Mouse (Mus musculus) stomach, embryonic 15.5 days (tissue): ENCODE results near the gene Cnot10. TPM values are rescaled to one million over a fixed set of nuclear protein-coding genes. Genes with fewer than 3 reads are reported as not detected.
A peak's percentile ranks its signal among the peaks of the same experiment; 100 is the strongest.

Source experiments
- ATAC-seq: fragments of 200-750 bp; cut with Nextera tagmentation; 2 replicates; pipeline ENCODE4 v1.8.0; 2017; ENCODE audit warnings: low read depth, moderate number of reproducible peaks, moderate TSS enrichment; ENCODE audit not compliant: insufficient read depth, low FRiP score
- H3K27ac ChIP-seq: fragments of 300-500 bp; sonication (generic); 2 replicates; pipeline ENCODE4 v1.5.1; 2015; ENCODE audit warnings: mild to moderate bottlenecking, inconsistent platforms
- H3K27me3 ChIP-seq: fragments of 300-500 bp; sonication (generic); replicated peaks from 2 replicates; pipeline ENCODE4 v1.6.1; 2015; ENCODE audit warnings: inconsistent platforms
- H3K36me3 ChIP-seq: fragments of 300-500 bp; sonication (generic); 2 replicates; pipeline ENCODE4 v1.6.1; 2015; ENCODE audit warnings: inconsistent platforms
- H3K4me1 ChIP-seq: fragments of 300-500 bp; sonication (generic); 2 replicates; pipeline ENCODE4 v1.6.1; 2015; ENCODE audit warnings: inconsistent platforms
- H3K4me2 ChIP-seq: fragments of 300-500 bp; sonication (generic); 2 replicates; pipeline ENCODE4 v1.6.1; 2015; ENCODE audit warnings: mild to moderate bottlenecking, inconsistent platforms
- H3K4me3 ChIP-seq: fragments of 300-500 bp; sonication (generic); replicated peaks from 2 replicates; pipeline ENCODE4 v1.5.1; 2015; ENCODE audit warnings: inconsistent platforms
- H3K9ac ChIP-seq: fragments of 300-500 bp; sonication (generic); 2 replicates; pipeline ENCODE4 v1.6.1; 2015; ENCODE audit warnings: inconsistent platforms
- H3K9me3 ChIP-seq: fragments of 300-500 bp; sonication (generic); 2 replicates; pipeline ENCODE4 v1.6.1; 2016; ENCODE audit warnings: inconsistent platforms
- WGBS: fragments of 180-500 bp; shearing (Covaris S2); methylation state at CpG from one replicate; pipeline ENCODE4 v1.1.7; 2015; 5-methylcytosine and 5-hydroxymethylcytosine counted together
- polyA plus RNA-seq: library from polyadenylated mRNA; unstranded; fragments of >200 nt; fragmentation: Nextera tagmentation; extraction: Ambion mirVana; gene quantifications from 2 replicates; pipeline ENCODE4 v1.2.1, GENCODE M21; 2015

The Cnot10 gene
- polyA plus RNA-seq, 1 experiment from 2014 or later: 51.2 TPM

- no peak for ATAC-seq
- Histone ChIP-seq H3K36me3 (no peaks in the 10 kb centered on the region), H3K27ac (no peak overlapping the region), H3K4me1 (peaks cover 9% of the 10 kb centered on the region), H3K9ac (no peak overlapping the region), H3K4me3 (no peak overlapping the region), H3K27me3 (no peaks in the 10 kb centered on the region), H3K4me2 (no peak overlapping the region), H3K9me3 (no peaks in the 10 kb centered on the region)
- WGBS: 64% methylated on average over 7 of the region's 7 CpGs
Observed at GRCm38 (mm10) chr9:114538996-114539563, 100.9 kb downstream of the Cnot10 start.

- peaks cover 6% of the 10 kb centered on the region for H3K4me1 ChIP-seq
- H3K4me2 ChIP-seq: no peak overlapping the region
- no peaks in the 10 kb centered on the region for H3K9me3 ChIP-seq
- no peak overlapping the region for H3K4me3 ChIP-seq
- no peaks in the 10 kb centered on the region for H3K27me3 ChIP-seq
- H3K9ac ChIP-seq: no peak overlapping the region
- no peaks in the 10 kb centered on the region for H3K36me3 ChIP-seq
- ATAC-seq: peak; percentile 53; the same call in 1 of the 2 replicates
- 54% methylated on average over 2 of the region's 2 CpGs for WGBS
- no peak overlapping the region for H3K27ac ChIP-seq
Observed at GRCm38 (mm10) chr9:114536628-114537027, 103.4 kb downstream of the Cnot10 start.

Other genes starting within 250 kb of the Cnot10 start
- gene Crtap, start 249.5 kb downstream of the Cnot10 start, polyA plus RNA-seq: 124 and 147 TPM in 2 replicates
- gene Glb1, start 239.1 kb downstream of the Cnot10 start, polyA plus RNA-seq: 59.8 and 71.4 TPM in 2 replicates
- gene Tmppe, start 239.1 kb downstream of the Cnot10 start, polyA plus RNA-seq: 9.9 and 11.1 TPM in 2 replicates
- gene Ccr4, start 135.3 kb downstream of the Cnot10 start, polyA plus RNA-seq: 0.04 TPM in 1 of 2 replicates, not detected in the other
- gene C130032M10Rik, start 124.5 kb downstream of the Cnot10 start, polyA plus RNA-seq: 0.19 and 0.64 TPM in 2 replicates
- 2.0 and 2.2 TPM in 2 replicates for gene Trim71, start 75.8 kb downstream of the Cnot10 start, polyA plus RNA-seq
- gene Dync1li1, start 48.6 kb upstream of the Cnot10 start, polyA plus RNA-seq: 57.6 and 58.3 TPM in 2 replicates
- gene Cmtm6, start 90.9 kb upstream of the Cnot10 start, polyA plus RNA-seq: 58.7 and 60.9 TPM in 2 replicates
- gene Cmtm7, start 141.7 kb upstream of the Cnot10 start, polyA plus RNA-seq: 103 and 105 TPM in 2 replicates
- 63.7 and 66.1 TPM in 2 replicates for gene Cmtm8, start 204.0 kb upstream of the Cnot10 start, polyA plus RNA-seq